Mouse (Mus musculus) cortical plate, adult 2 months (tissue): Measurements from ENCODE around the gene Ddx17.

ENCODE experiments used
- CTCF ChIP-seq: fragments of 200-500 bp; IDR thresholded peaks from 2 replicates; pipeline ENCODE4 v1.5.1; 2011; ENCODE audit warnings: mild to moderate bottlenecking, control low read depth, low read length; ENCODE audit not compliant: insufficient read depth; ENCODE audit errors: extremely low read depth
- POLR2A ChIP-seq: fragments of 200-500 bp; IDR thresholded peaks from 2 replicates; pipeline ENCODE4 v1.6.1; 2011; ENCODE audit warnings: mild to moderate bottlenecking, low read length, control low read depth; ENCODE audit not compliant: insufficient read depth; ENCODE audit errors: extremely low read depth

DNA sequence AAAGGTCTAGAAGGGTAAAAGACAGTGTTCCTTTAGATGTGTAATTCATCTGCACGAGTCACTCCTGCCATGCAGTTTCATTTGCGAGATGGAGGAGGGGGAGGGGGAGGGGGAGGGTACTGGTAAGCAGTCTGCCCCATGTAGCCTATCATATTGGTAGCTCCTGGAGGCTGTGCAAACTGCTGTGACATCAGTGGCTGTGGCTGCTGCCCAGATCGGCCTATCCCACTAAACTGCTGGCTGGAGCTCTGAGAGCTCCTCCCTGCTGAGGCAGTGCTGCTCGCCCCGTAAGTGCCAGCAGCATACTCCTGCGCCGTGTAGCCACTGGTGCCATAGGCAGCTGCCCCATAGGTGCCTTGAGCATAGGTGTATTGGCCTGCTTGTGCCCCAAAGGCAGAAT is 16.6 kb downstream of the Ddx17 start:
- TF ChIP-seq CTCF (no peak), POLR2A (no peak)
